Mouse (Mus musculus): Measurements from ENCODE around the gene Tfg. TPM values are rescaled to one million over a fixed set of nuclear protein-coding genes. Genes with fewer than 3 reads are reported as not detected.

Gene Tfg
- total RNA-seq (2014; rRNA removed) (90.9 and 97.6 TPM in 2 replicates), polyA plus RNA-seq (2015; fragmentation: Nextera tagmentation; extraction: Ambion mirVana) (152 and 155 TPM in 2 replicates)

DNA sequence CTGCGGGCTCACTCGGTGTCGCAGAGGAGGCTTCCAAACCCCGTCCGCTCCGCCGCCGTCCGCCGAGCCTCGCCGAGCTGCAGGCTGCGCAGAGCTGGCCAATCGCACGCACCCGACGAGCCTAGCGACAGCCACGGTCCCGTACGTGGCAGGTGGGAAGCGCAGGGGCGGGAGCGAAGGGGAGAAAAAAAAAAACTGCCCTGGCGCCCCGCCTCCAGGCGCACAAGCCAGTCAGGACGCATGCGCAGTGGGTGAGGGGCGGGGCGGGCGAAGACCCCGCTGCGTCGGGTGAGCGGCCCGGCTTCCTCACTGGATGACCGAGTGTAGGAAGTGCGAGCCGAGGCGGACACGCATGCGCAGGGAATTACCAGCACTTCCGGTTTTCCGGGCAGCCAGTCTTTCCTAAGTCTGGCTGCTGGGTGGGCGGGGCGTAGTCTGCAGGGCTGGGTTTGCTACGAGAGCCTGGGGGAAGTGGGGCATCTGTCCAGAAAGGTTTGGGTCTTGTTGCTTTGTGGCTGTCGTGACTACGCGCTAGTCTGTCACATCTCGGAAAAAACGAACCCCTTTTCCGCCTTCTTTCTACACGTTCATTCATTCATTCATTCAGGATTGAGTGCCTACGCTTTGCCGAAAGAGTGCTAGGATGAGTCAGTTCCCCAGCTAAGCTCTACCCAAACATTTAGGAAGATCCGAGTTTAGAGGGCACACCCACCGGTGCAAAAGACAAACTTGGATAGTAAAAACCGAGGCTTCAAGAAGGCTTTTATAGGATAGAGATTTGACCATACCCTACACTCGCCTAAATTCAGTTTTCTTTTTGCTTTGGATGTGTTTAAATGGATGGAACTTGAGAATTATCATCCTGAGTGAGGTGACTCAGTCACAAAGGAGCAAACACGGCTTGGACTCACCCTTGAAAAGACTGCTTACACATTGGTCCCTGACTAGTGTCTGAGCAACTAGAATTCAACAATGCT lies at the start of gene Tfg:
Gene Tfg (minus strand): TSS at position 227 of the 977 bp plus-strand sequence.
- DNase-seq (ENCODE audit: low spot score), result peak; percentile 100
- Histone ChIP-seq H3K4me3 (ENCODE audit: low read length) (peak within 1 kb of the TSS; percentile 82), H3K36me3 (ENCODE audit: insufficient read depth, low read length) (no peaks in the 10 kb centered on the region), H3K4me2 (ENCODE audit: low read depth, low read length) (peak within 1 kb of the TSS; percentile 79), H3K27ac (peak within 1 kb of the TSS; percentile 96), H3K4me1 (ENCODE audit: insufficient read depth, low read length) (0 out of 2 replicates have a peak, but pooled peaks cover 5% of the 10 kb centered on the region), H3K9ac (replicated peaks; ENCODE audit: low read length) (peak within 1 kb of the TSS; percentile 80), H3K9me3 (ENCODE audit: low read length) (no peaks in the 10 kb centered on the region), H3K27me3 (ENCODE audit: insufficient read depth, low read length) (no peaks in the 10 kb centered on the region)
- ATAC-seq, result peak; percentile 99
- TF ChIP-seq CTCF (IDR thresholded peaks at IDR 0.05; ENCODE audit: low read depth), result no peak
- WGBS, result under 1% methylated on average over 59 of the region's 62 CpGs

DNA sequence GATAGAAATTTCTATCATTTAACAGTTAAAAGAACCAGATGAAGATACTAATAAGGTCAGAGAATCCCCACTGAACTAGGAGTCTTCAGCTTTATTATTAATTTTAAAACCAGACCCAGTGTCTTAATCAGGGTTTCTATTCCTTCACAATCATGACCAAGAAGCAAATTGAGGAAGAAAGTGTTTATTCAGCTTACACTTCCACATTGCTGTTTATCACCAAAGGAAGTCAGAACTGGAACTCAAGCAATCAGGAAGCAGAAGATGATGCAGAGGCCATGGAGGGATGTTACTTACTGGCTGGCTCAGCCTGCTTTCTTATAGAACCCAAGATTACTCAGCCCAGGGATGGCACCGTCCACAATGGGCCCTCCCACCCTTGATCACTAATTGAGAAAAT lies 11.8 kb upstream of the Tfg start:
- Histone ChIP-seq H3K27me3 (ENCODE audit: insufficient read depth, low read length) (no peaks in the 10 kb centered on the region), H3K4me1 (ENCODE audit: insufficient read depth, low read length) (no peaks in the 10 kb centered on the region), H3K4me2 (ENCODE audit: low read depth, low read length) (no peak overlapping the region), H3K4me3 (ENCODE audit: low read length) (no peak overlapping the region), H3K27ac (no peak overlapping the region), H3K36me3 (ENCODE audit: insufficient read depth, low read length) (no peaks in the 10 kb centered on the region), H3K9me3 (ENCODE audit: low read length) (no peaks in the 10 kb centered on the region), H3K9ac (replicated peaks; ENCODE audit: low read length) (no peak overlapping the region)
- WGBS, result 26% methylated on average over 1 of the region's 1 CpGs
- ATAC-seq, result no peak
- no peak for DNase-seq (ENCODE audit: low spot score)
- TF ChIP-seq CTCF (IDR thresholded peaks at IDR 0.05; ENCODE audit: low read depth), result no peak

DNA sequence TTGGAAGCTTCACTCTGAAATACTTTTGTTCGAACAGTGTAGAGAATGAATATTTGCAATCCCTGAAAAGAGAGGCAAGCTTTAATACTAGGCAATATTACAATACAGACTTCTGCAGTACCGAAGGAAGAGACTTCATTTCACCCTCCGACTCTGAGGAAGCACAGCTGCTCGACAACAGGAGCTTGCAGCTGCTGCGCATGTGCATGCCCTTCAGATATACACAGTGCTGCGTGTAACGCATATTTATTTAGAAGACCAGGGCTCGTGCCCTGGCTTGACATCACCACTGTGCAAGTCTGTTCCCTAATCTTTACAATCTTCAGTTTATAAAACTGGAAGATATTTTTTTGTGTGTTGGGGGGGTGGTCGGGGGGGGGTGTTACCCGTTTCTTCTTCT lies 7.7 kb upstream of the Tfg start:
- WGBS, result 74% methylated on average over 10 of the region's 10 CpGs
- Histone ChIP-seq H3K9me3 (ENCODE audit: low read length) (no peaks in the 10 kb centered on the region), H3K27me3 (ENCODE audit: insufficient read depth, low read length) (no peaks in the 10 kb centered on the region), H3K4me3 (ENCODE audit: low read length) (no peak overlapping the region), H3K4me1 (ENCODE audit: insufficient read depth, low read length) (no peaks in the 10 kb centered on the region), H3K27ac (no peak overlapping the region), H3K9ac (replicated peaks; ENCODE audit: low read length) (no peak overlapping the region), H3K36me3 (ENCODE audit: insufficient read depth, low read length) (no peaks in the 10 kb centered on the region), H3K4me2 (ENCODE audit: low read depth, low read length) (no peak overlapping the region)
- ATAC-seq (no peak), DNase-seq (ENCODE audit: low spot score) (peak; percentile 1)
- TF ChIP-seq CTCF (IDR thresholded peaks at IDR 0.05; ENCODE audit: low read depth), result no peak

DNA sequence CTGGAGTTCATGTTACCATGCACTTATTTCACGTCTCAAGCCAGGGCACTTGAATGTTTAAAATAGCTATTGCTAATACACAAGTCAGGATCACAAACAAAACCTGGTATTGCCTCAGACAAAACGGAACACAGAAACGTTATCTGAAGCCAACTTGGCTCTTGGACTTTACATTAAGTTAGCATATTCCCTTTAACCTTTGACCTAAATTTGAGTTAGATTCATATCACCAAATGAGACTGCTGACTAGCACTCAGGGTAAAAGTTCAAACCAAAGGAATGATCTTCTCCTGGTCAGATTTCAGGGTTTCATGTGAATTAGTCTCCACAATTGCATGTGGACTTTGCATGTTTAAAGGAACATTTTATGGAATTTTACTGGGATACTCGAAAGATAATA lies 5.1 kb upstream of the Tfg start:
- ATAC-seq (no peak), DNase-seq (ENCODE audit: low spot score) (no peak)
- H3K36me3 ChIP-seq (ENCODE audit: insufficient read depth, low read length), result no peaks in the 10 kb centered on the region
- no peak overlapping the region for H3K27ac ChIP-seq
- no peak overlapping the region for H3K9ac ChIP-seq (replicated peaks; ENCODE audit: low read length)
- 68% methylated on average over 4 of the region's 4 CpGs for WGBS
- no peaks in the 10 kb centered on the region for H3K9me3 ChIP-seq (ENCODE audit: low read length)
- H3K27me3 ChIP-seq (ENCODE audit: insufficient read depth, low read length), result no peaks in the 10 kb centered on the region
- no peak overlapping the region for H3K4me2 ChIP-seq (ENCODE audit: low read depth, low read length)
- H3K4me1 ChIP-seq (ENCODE audit: insufficient read depth, low read length), result no peaks in the 10 kb centered on the region
- H3K4me3 ChIP-seq (ENCODE audit: low read length), result no peak overlapping the region
- no peak for TF ChIP-seq CTCF (IDR thresholded peaks at IDR 0.05; ENCODE audit: low read depth)

DNA sequence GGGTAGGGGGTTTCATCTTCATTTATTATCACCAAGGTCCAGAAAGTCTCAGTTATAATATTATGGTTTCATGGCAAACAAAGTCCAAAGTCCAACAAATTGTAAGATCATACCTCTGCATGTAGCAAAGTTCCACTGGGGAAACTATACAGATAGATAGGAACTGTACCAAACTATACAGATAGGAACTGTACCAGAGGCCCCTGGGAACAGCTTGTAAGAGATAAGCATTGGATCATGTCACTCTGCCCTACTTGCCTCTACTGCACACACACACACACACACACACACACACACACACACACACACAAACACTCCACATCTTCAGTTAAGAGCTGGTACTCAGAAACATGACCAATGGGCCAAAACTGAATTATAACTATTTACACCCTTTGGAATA lies 1.8 kb upstream of the Tfg start:
- no peak overlapping the region for H3K9ac ChIP-seq (replicated peaks; ENCODE audit: low read length)
- H3K36me3 ChIP-seq (ENCODE audit: insufficient read depth, low read length), result no peaks in the 10 kb centered on the region
- no peak for TF ChIP-seq CTCF (IDR thresholded peaks at IDR 0.05; ENCODE audit: low read depth)
- no peaks in the 10 kb centered on the region for H3K27me3 ChIP-seq (ENCODE audit: insufficient read depth, low read length)
- no peak overlapping the region for H3K27ac ChIP-seq
- ATAC-seq (no peak), DNase-seq (ENCODE audit: low spot score) (no peak)
- H3K9me3 ChIP-seq (ENCODE audit: low read length), result no peaks in the 10 kb centered on the region
- H3K4me1 ChIP-seq (ENCODE audit: insufficient read depth, low read length), result 0 out of 2 replicates have a peak, but pooled peaks cover 5% of the 10 kb centered on the region
- no peak overlapping the region for H3K4me2 ChIP-seq (ENCODE audit: low read depth, low read length)
- no peak overlapping the region for H3K4me3 ChIP-seq (ENCODE audit: low read length)

GRCm38 (mm10) chr16:56716557-56717179 lies 582 bp downstream of the Tfg start:
- peak overlapping the region; percentile 80 for H3K9ac ChIP-seq (replicated peaks; ENCODE audit: low read length)
- peak overlapping the region; percentile 96 for H3K27ac ChIP-seq
- no peaks in the 10 kb centered on the region for H3K36me3 ChIP-seq (ENCODE audit: insufficient read depth, low read length)
- ATAC-seq (peak; percentile 75), DNase-seq (ENCODE audit: low spot score) (peak; percentile 16)
- H3K27me3 ChIP-seq (ENCODE audit: insufficient read depth, low read length), result no peaks in the 10 kb centered on the region
- WGBS, result under 1% methylated on average over 33 of the region's 38 CpGs
- peak overlapping the region; percentile 82 for H3K4me3 ChIP-seq (ENCODE audit: low read length)
- H3K4me1 ChIP-seq (ENCODE audit: insufficient read depth, low read length), result 0 out of 2 replicates have a peak, but pooled peaks cover 5% of the 10 kb centered on the region
- no peaks in the 10 kb centered on the region for H3K9me3 ChIP-seq (ENCODE audit: low read length)
- peak overlapping the region; percentile 79 for H3K4me2 ChIP-seq (ENCODE audit: low read depth, low read length)
- TF ChIP-seq CTCF (IDR thresholded peaks at IDR 0.05; ENCODE audit: low read depth), result no peak
